Mouse (Mus musculus): ENCODE data around the gene Gm20518. TPM values are rescaled to one million over a fixed set of nuclear protein-coding genes. Genes with fewer than 3 reads are reported as not detected.

Gene Gm20518
- 0.49 TPM for polyA plus RNA-seq (2017; shearing (Covaris generic))

DNA sequence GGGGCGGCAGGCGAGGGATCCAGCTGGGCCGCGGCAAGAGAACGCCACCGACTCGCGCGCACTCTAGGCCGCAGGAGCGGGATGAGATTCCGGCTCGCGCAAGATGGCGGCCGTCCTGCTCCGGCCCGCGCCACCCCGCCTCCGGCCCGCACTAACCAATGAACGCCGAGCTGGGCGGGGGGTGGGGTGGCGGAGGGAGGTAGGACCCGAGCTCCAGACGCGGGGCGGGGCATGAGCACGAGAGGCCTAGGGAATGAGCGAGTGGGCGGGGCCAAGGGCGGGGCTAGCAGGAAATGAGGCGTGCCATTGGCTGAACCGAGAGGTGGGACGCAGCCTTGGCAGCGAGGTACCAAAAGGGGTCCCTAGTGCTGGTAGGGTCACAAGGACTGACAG lies at the start of gene Gm20518:
Gm20518 (minus strand) TSS at position 105 of the 393 bp plus-strand sequence.

DNA sequence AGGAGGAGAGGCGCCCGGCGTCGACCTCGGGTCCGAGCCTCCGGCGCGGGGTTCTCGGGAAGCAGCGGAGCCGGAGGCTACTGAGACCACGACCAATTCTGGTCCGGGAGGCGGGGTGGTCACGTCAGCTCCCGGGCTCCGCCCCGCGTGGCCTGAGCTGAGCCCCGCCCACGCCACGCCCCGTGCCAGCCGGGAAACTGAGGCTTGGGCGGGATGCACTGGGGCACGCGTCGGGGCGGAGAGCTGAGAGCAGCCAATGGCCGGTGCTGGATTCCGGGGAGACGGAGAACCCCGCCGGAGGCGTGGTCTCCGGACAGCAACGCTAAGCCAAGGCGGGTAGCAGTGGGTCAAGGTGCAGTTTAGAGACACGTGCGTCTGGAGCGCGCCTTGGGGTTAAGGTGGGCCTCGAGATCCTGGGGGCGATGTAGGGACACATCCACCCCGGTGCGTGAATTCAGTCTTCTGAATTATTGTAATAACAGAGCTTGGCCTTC lies 36.7 kb upstream of the Gm20518 start, which contains the start of gene Slc25a1:
Slc25a1 (minus strand) TSS at position 133 of the 494 bp plus-strand sequence.

DNA sequence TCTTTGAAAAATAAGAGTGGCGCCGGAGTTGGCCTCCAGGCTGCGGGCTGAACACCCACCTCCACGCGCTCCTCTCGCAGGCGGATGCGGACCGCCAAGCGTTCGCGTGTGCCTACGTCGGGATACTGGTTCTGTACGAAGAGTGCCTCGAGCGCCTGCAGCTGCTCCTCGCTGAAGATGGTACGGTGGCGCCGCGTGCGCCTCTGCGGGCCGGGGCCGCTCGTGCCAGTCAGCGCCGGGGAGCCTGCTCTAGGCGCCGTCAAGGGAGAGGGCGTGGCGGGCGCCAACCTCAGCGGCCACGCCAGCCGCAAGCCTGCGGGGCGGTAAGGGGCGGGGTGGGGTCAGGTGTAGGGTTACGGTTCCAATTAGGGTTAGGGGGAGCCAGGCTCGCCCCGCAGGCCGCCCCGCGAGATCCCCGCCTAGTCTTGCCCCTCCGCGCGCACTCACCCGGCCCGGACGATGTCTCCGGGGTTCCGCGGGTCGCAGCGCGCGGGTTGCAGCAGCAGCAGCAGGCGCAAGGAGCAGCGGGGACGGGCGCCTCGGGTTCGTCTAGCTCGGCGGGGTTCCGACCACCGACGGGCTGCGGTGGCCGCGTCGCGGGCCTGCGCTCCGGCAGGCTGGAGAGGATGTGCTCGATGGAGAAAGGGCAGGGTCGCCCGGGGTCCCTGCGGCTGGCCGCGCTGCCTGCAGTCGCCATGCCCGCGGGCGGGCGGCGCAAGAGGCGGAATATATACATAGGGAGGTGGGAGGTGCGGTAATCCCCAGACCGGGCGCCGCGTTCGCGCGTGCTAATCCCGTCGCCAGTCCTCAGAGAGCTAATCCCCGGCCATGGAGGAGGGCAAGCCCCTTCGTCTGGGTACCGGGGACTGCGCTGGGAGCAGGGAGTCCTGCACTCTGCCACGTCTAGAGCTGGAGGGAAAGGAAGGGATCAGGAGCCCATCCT lies 23.1 kb upstream of the Gm20518 start, which contains the start of gene Gsc2:
Gsc2 (minus strand) TSS at position 753 of the 943 bp plus-strand sequence.

DNA sequence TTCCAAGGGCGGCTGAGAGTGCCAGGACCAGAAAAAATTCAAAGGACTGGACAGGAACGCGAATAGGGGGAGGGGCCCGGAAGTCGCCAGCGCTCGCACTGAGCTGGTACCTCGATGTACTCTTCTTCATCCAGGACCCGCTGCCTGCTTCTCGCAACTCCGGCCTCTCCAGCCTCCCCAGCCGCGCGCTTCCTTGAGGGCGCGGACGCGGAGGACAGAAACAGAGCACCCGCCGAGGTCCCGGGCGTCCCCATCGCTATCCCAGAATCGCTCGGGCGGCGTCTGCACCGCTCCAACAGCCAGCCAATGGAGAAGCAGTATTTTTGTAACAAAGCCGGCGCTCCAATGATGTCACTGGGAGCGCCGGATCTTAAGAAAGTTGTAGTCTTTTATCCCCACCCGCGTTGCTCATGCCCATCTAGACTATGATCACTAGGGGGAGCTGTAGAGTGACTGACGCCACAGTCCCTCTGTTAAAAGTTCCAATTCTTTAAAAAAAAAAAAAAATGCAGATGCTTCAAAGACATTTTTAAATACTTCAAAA lies 19.7 kb upstream of the Gm20518 start, which contains the start of gene Ess2:
Ess2 (minus strand) TSS at position 297 of the 544 bp plus-strand sequence.

DNA sequence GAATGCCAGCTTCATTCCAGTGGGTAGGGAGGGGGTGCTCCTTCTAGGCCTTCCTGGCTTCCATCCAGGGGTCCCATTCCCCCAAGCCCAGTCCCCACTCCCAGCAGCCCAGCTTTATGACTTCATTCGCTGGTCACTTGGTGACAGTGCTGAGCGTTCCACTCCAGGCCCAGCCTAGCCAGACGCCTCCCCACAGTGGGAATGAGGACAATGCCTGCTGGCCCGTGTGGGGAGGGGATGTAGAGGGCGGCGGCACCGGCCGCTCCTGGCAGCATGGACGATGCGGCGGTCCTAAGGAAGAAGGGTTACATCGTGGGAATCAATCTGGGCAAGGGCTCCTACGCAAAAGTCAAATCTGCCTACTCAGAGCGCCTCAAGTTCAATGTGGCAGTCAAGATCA lies 7.0 kb upstream of the Gm20518 start, which contains the start of the genes Dgcr2 and Tssk2:
Dgcr2 (minus strand) TSS at position 101 of the 400 bp plus-strand sequence.
Tssk2 (plus strand) TSS at position 176 of the 400 bp plus-strand sequence.

DNA sequence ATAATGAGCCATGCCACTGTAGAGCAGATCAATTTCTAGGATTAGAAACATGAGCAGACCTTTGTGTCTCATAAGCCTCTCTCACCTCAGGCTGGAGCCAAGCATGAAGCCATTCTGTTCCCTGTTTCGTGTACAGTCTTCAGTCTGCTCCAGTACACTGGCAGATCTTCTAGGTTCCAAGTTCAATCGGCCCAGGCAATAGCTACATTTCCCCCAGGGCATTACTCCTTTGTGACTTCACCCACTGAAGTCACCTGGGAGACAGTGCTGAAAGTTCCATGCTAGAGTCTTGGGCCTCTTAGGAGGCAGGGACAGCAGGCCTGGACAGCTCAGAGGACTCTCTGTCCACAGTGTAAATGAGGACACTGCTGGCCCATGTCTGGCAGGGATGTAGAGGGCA lies 2.5 kb upstream of the Gm20518 start, which contains the start of gene Tssk1:
Tssk1 (plus strand) TSS at position 301 of the 400 bp plus-strand sequence.

DNA sequence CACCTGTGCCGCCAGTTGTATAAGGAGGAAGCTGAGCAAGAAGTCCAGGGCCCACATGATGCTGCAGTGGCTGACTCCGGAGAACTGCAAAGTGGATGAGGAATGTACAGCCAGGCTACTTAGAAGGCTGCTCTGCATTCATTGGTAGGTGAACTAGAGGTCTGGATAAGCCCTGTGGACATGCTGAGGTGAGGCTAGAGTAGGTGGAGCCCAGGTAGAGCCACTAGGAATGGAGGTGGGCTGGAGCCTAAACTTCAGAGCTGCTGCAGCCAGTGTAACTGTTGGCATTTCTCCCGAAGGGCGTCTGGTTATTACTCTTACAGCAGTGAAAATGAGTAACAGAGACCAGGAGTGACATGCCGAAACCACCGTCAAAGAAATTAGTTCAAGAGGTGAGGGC lies 53.4 kb downstream of the Gm20518 start, which contains the start of gene Car15:
Car15 (minus strand) TSS at position 314 of the 400 bp plus-strand sequence.

DNA sequence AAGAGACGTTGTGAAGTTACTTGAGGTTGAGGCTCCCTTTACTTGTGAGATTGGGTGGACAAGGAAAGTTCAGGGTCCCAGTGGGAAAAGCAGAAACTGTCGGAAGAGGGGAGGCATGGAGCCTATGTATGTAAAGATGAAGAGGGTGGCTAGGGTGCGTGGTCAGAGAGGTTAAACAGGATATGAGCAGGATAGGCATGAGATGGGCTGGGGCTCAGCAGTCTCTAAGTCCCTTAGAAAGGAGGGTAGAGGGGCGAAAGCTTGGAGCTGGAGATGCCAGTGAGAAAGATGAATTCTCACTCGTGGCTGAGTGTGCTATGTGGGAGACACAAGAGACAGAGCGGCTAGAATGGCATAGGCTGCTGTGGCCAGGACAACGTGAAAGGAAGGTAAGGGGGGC lies 58.6 kb downstream of the Gm20518 start, which contains the start of gene B830017H08Rik:
B830017H08Rik (plus strand) TSS at position 301 of the 400 bp plus-strand sequence.

DNA sequence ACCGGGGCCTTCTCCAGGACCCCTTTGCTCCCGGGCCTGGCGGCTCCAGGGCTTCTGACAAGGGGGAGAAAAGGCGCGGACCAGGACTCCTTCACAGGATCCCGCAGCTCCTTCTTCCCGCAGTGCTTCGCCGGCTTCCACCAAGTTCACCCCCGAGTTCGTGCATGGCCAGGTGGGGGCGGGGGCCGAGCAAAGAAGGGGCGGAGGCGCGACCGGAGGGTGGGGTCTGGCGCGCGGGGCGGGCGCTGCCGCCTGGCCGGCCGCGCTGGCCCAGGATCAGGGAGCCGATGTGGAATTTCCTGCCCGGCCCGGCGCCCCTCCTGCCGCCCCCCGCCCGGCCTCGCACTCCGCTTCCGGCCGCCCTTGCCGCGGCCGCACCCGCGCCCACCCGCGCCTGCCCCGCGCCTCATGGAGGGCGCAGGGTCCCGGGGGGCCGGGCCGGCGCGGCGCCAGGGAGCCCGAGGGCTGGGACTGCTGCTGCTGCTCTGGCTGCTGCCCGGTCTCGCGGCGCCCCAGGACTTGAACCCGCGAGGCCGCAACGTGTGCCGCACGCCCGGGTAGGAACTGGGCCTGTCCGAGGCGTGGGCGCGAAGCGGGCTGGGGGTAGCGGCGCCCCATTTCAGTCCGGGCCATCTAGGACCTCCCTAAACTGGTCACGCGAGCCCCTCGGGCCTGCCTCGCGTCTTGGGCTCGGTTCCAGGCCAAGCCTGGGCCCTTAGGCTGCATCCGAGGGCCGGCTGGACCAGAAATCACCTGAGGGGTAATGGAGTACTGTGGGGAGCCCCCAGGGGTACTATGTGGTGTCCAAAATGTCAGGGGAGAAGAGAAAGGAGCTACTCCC lies 94.3 kb downstream of the Gm20518 start, which contains the start of gene Scarf2:
Scarf2 (plus strand) TSS at position 312 of the 841 bp plus-strand sequence.

Other genes starting within 250 kb of the Gm20518 start
- gene Ccdc74a, start 245.2 kb downstream of the Gm20518 start, polyA plus RNA-seq (2017; shearing (Covaris generic)): 0.67 TPM
- gene Med15, start 158.8 kb downstream of the Gm20518 start, polyA plus RNA-seq (2017; shearing (Covaris generic)): 167 TPM
- gene Klhl22, start 132.1 kb downstream of the Gm20518 start, polyA plus RNA-seq (2017; shearing (Covaris generic)): 16.1 TPM
- not detected for gene Scarf2, start 94.4 kb downstream of the Gm20518 start, polyA plus RNA-seq (2017; shearing (Covaris generic))
- not detected for gene B830017H08Rik, start 58.5 kb downstream of the Gm20518 start, polyA plus RNA-seq (2017; shearing (Covaris generic))
- gene Car15, start 53.3 kb downstream of the Gm20518 start, polyA plus RNA-seq (2017; shearing (Covaris generic)): 1.9 TPM
- gene Tssk1, start 2.6 kb upstream of the Gm20518 start, polyA plus RNA-seq (2017; shearing (Covaris generic)): not detected
- gene Dgcr2, start 6.9 kb upstream of the Gm20518 start, polyA plus RNA-seq (2017; shearing (Covaris generic)): 66.4 TPM
- gene Tssk2, start 7.0 kb upstream of the Gm20518 start, polyA plus RNA-seq (2017; shearing (Covaris generic)): 0.20 TPM
- 64.7 TPM for gene Ess2, start 19.7 kb upstream of the Gm20518 start, polyA plus RNA-seq (2017; shearing (Covaris generic))
- gene Gsc2, start 23.4 kb upstream of the Gm20518 start, polyA plus RNA-seq (2017; shearing (Covaris generic)): not detected
- 18.7 TPM for gene Slc25a1, start 36.5 kb upstream of the Gm20518 start, polyA plus RNA-seq (2017; shearing (Covaris generic))
- not detected for gene Vpreb2, start 88.8 kb upstream of the Gm20518 start, polyA plus RNA-seq (2017; shearing (Covaris generic))
- gene Dgcr6, start 161.2 kb upstream of the Gm20518 start, polyA plus RNA-seq (2017; shearing (Covaris generic)): 31.6 TPM
- 7.1 TPM for gene Prodh, start 198.5 kb upstream of the Gm20518 start, polyA plus RNA-seq (2017; shearing (Covaris generic))
- gene Rtn4r, start 236.0 kb upstream of the Gm20518 start, polyA plus RNA-seq (2017; shearing (Covaris generic)): not detected